Mouse (Mus musculus) forebrain, embryonic 14.5 days (tissue): ENCODE results near the gene Gemin7. TPM values are rescaled to one million over a fixed set of nuclear protein-coding genes. Genes with fewer than 3 reads are reported as not detected.

ENCODE experiments used
- ATAC-seq: fragments of 200-750 bp; cut with Nextera tagmentation; 2 replicates; pipeline ENCODE4 v1.8.0; 2017; ENCODE audit warnings: mild to moderate bottlenecking, moderate library complexity
- DNase-seq: peaks from one replicate; pipeline ENCODE4 v3.0.0-alpha.2; 2015; ENCODE audit warnings: low spot score
- H3K27ac ChIP-seq: fragments of 300-500 bp; sonication (generic); 2 replicates; pipeline ENCODE4 v1.5.1; 2014; ENCODE audit warnings: low read depth, mild to moderate bottlenecking, control low read depth, low read length, moderate library complexity
- H3K27me3 ChIP-seq: fragments of 300-500 bp; sonication (generic); replicated peaks from 2 replicates; pipeline ENCODE4 v1.6.1; 2014; ENCODE audit warnings: low read length, control low read depth, mixed read lengths; ENCODE audit not compliant: control insufficient read depth, insufficient read depth
- H3K36me3 ChIP-seq: fragments of 300-500 bp; sonication (generic); 2 replicates; pipeline ENCODE4 v1.6.1; 2014; ENCODE audit warnings: low read length, control low read depth; ENCODE audit not compliant: control insufficient read depth, insufficient read depth
- H3K4me1 ChIP-seq: fragments of 300-500 bp; sonication (generic); 2 replicates; pipeline ENCODE4 v1.6.1; 2014; ENCODE audit warnings: antibody characterized with exemption, low read length, control low read depth; ENCODE audit not compliant: control insufficient read depth, insufficient read depth
- H3K4me2 ChIP-seq: fragments of 300-500 bp; sonication (generic); 2 replicates; pipeline ENCODE4 v1.6.1; 2014; ENCODE audit warnings: mild to moderate bottlenecking, control low read depth, low read length
- H3K4me3 ChIP-seq: fragments of 300-500 bp; sonication (generic); 2 replicates; pipeline ENCODE4 v1.5.1; 2014; ENCODE audit warnings: low read depth, low read length, control low read depth
- H3K9ac ChIP-seq: fragments of 300-500 bp; sonication (generic); 2 replicates; pipeline ENCODE4 v1.6.1; 2014; ENCODE audit warnings: mild to moderate bottlenecking, low read length, control low read depth, moderate library complexity
- H3K9me3 ChIP-seq: fragments of 300-500 bp; sonication (generic); replicated peaks from 2 replicates; pipeline ENCODE4 v1.6.1; 2016; ENCODE audit warnings: low read length, control low read depth, mixed read lengths; ENCODE audit not compliant: control insufficient read depth
- WGBS: fragments of 180-500 bp; shearing (Covaris S2); extraction: QIAGEN DNeasy Blood & Tissue Kit; methylation state at CpG from one replicate; pipeline ENCODE4 v1.1.7; 2014; 5-methylcytosine and 5-hydroxymethylcytosine counted together
- polyA plus RNA-seq: library from polyadenylated mRNA; unstranded; fragments of >200 nt; fragmentation: Nextera tagmentation; extraction: Ambion mirVana; gene quantifications from 2 replicates; pipeline ENCODE4 v1.2.1, GENCODE M21; 2014

Gemin7 gene
- polyA plus RNA-seq, 1 experiment from 2014 or later: 146 TPM

GRCm38 (mm10) chr7:19524420-19525104 is 52.8 kb downstream of the Gemin7 start:
- Histone ChIP-seq H3K4me1 (peaks cover 9% of the 10 kb centered on the region), H3K27me3 (peaks cover 59% of the 10 kb centered on the region), H3K36me3 (peaks cover 10% of the 10 kb centered on the region), H3K27ac (no peak overlapping the region), H3K9me3 (no peaks in the 10 kb centered on the region), H3K9ac (peak overlapping the region; percentile 54), H3K4me3 (peak overlapping the region; percentile 35), H3K4me2 (peak overlapping the region; percentile 75)
- ATAC-seq: peak; percentile 40
- DNase-seq: no peak
- 17% methylated on average over 24 of the region's 24 CpGs for WGBS

GRCm38 (mm10) chr7:19523757-19524419 is 53.5 kb downstream of the Gemin7 start:
- Histone ChIP-seq H3K27me3 (peaks cover 63% of the 10 kb centered on the region), H3K4me2 (peak overlapping the region; percentile 75), H3K27ac (no peak overlapping the region), H3K9me3 (no peaks in the 10 kb centered on the region), H3K4me3 (peak overlapping the region; percentile 35), H3K4me1 (peaks cover 9% of the 10 kb centered on the region), H3K9ac (peak overlapping the region; percentile 54), H3K36me3 (peaks cover 3% of the 10 kb centered on the region)
- DNase-seq: peak; percentile 77
- ATAC-seq: peak; percentile 82
- WGBS: 2% methylated on average over 64 of the region's 64 CpGs

- ATAC-seq: 0 out of 2 replicates have a peak, but pooled peaks have one; percentile 18
- Histone ChIP-seq H3K9ac (peak overlapping the region; percentile 54), H3K4me3 (peak overlapping the region; percentile 35), H3K4me2 (peak overlapping the region; percentile 75), H3K9me3 (no peaks in the 10 kb centered on the region), H3K4me1 (peaks cover 9% of the 10 kb centered on the region), H3K27me3 (peaks cover 70% of the 10 kb centered on the region), H3K36me3 (no peaks in the 10 kb centered on the region), H3K27ac (no peak overlapping the region)
- 18% methylated on average over 72 of the region's 72 CpGs for WGBS
- peak; percentile 32 for DNase-seq
Observed at GRCm38 (mm10) chr7:19523017-19523756, 54.2 kb downstream of the Gemin7 start.

GRCm38 (mm10) chr7:19520032-19520431 is 57.4 kb downstream of the Gemin7 start:
- ATAC-seq (no peak), DNase-seq (no peak)
- Histone ChIP-seq H3K9ac (peak overlapping the region; percentile 29; the same call in 1 of the 2 replicates), H3K4me1 (peaks cover 11% of the 10 kb centered on the region), H3K36me3 (no peaks in the 10 kb centered on the region), H3K4me3 (no peak overlapping the region), H3K4me2 (peak overlapping the region; percentile 31; the same call in 1 of the 2 replicates), H3K27me3 (peaks cover 74% of the 10 kb centered on the region), H3K9me3 (no peaks in the 10 kb centered on the region), H3K27ac (no peak overlapping the region)
- 3% methylated on average over 23 of the region's 23 CpGs for whole genome bisulfite sequencing

GRCm38 (mm10) chr7:19517652-19518365 is 59.6 kb downstream of the Gemin7 start, which contains the start of gene Nkpd1:
TSS of gene Nkpd1 (plus strand) at chr7:19517838.
- ATAC-seq (peak; percentile 24; the same call in 1 of the 2 replicates), DNase-seq (peak; percentile 53)
- 7% methylated on average over 13 of the region's 29 CpGs for WGBS
- Histone ChIP-seq H3K4me1 (peaks cover 3% of the 10 kb centered on the region; the same call in 1 of the 2 replicates), H3K9ac (peak within 1 kb of the TSS; percentile 51), H3K27ac (no peak within 1 kb of the TSS), H3K9me3 (no peaks in the 10 kb centered on the region), H3K36me3 (no peaks in the 10 kb centered on the region), H3K27me3 (peaks cover 53% of the 10 kb centered on the region), H3K4me2 (peak within 1 kb of the TSS; percentile 45), H3K4me3 (no peak within 1 kb of the TSS)

Other genes starting within 250 kb of the Gemin7 start
- gene Ercc1, start 232.8 kb downstream of the Gemin7 start, polyA plus RNA-seq: 99.5 and 101 TPM in 2 replicates
- gene Cd3eap, start 218.1 kb downstream of the Gemin7 start, polyA plus RNA-seq: 18.4 and 20.0 TPM in 2 replicates
- gene Ppp1r13l, start 217.8 kb downstream of the Gemin7 start, polyA plus RNA-seq: 1.1 and 1.3 TPM in 2 replicates
- 12.9 and 15.2 TPM in 2 replicates for gene Ercc2, start 195.6 kb downstream of the Gemin7 start, polyA plus RNA-seq
- 0.81 and 1.3 TPM in 2 replicates for gene Klc3, start 173.5 kb downstream of the Gemin7 start, polyA plus RNA-seq
- not detected in 2 replicates for gene Ckm, start 172.8 kb downstream of the Gemin7 start, polyA plus RNA-seq
- 9.2 and 13.0 TPM in 2 replicates for gene Mark4, start 118.8 kb downstream of the Gemin7 start, polyA plus RNA-seq
- gene Exoc3l2, start 114.3 kb downstream of the Gemin7 start, polyA plus RNA-seq: 0.16 and 0.25 TPM in 2 replicates
- 2.1 and 2.3 TPM in 2 replicates for gene Bloc1s3, start 69.2 kb downstream of the Gemin7 start, polyA plus RNA-seq
- gene Trappc6a, start 69.2 kb downstream of the Gemin7 start, polyA plus RNA-seq: 34.2 and 42.5 TPM in 2 replicates
- gene Nkpd1, start 59.8 kb downstream of the Gemin7 start, polyA plus RNA-seq: 0.36 and 0.57 TPM in 2 replicates
- gene Ppp1r37, start 14.5 kb downstream of the Gemin7 start, polyA plus RNA-seq: 12.6 and 13.5 TPM in 2 replicates
- gene Zfp296, start 308 bp downstream of the Gemin7 start, polyA plus RNA-seq: 0.15 TPM in 1 of 2 replicates, not detected in the other
- 27.1 and 40.1 TPM in 2 replicates for gene Clasrp, start 26.9 kb upstream of the Gemin7 start, polyA plus RNA-seq
- 2.8 and 3.0 TPM in 2 replicates for gene Relb, start 51.8 kb upstream of the Gemin7 start, polyA plus RNA-seq
- gene Clptm1, start 87.4 kb upstream of the Gemin7 start, polyA plus RNA-seq: 86.4 and 94.9 TPM in 2 replicates
- not detected in 2 replicates for gene Apoc2, start 100.3 kb upstream of the Gemin7 start, polyA plus RNA-seq
- gene Gm44805, start 103.8 kb upstream of the Gemin7 start, polyA plus RNA-seq: not detected in 2 replicates
- gene Apoc4, start 103.9 kb upstream of the Gemin7 start, polyA plus RNA-seq: not detected in 2 replicates
- gene Apoc1, start 115.1 kb upstream of the Gemin7 start, polyA plus RNA-seq: 1.0 and 1.4 TPM in 2 replicates
- gene Apoe, start 121.6 kb upstream of the Gemin7 start, polyA plus RNA-seq: 261 and 304 TPM in 2 replicates
- gene Tomm40, start 137.8 kb upstream of the Gemin7 start, polyA plus RNA-seq: 86.3 and 109 TPM in 2 replicates
- 33.0 and 39.7 TPM in 2 replicates for gene Nectin2, start 172.9 kb upstream of the Gemin7 start, polyA plus RNA-seq
- gene Bcam, start 193.4 kb upstream of the Gemin7 start, polyA plus RNA-seq: 5.8 and 7.6 TPM in 2 replicates
- gene Cblc, start 219.2 kb upstream of the Gemin7 start, polyA plus RNA-seq: not detected in 2 replicates
- gene Bcl3, start 245.2 kb upstream of the Gemin7 start, polyA plus RNA-seq: 0.75 TPM in 1 of 2 replicates, not detected in the other